Mouse (Mus musculus) ES-CJ7 (cell line): ENCODE data around the gene Psen1.

Source experiments
- DNase-seq: peaks from one replicate; pipeline ENCODE4 v3.0.0; 2011; ENCODE audit warnings: low read depth, low spot score

The Psen1 gene

DNA sequence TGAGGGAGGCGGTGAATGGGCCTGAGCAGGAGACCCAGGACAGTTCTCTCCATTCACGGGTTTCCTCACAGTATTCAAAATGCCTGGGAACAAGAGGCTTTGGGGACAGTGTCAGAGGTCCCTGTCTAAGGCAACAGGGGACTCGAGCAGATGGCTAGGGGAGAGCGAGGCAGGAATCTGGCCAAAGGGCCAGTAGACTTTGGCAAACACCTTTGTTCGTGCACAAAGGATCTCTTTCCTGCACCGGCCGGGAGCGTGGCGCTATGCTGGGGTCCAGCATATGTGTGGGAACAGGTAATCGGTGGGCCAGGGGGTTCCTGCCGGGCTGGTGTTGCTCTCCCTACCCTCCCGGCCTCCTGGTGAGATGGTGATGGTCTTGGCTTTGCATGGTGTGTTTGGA lies 87.7 kb downstream of the Psen1 start:
- no peak for DNase-seq

DNA sequence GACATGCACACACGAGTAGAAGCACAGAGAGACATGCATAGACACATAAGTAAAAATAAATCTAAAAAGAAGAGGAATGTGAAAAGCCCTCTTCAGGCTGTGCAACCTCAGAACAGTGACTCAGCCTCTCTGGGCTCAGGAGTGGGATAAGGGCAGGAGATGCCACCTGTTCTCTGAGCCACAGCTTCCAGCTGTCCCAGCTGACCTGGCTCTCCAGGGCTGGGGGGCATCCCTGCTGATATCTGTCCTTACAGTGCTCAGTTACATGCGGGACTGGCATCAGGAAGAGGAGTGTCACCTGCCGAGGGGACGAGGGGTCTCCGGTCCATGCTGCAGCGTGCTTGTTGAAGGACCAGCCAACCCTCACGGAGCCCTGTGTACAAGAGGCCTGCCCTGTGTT lies 88.8 kb downstream of the Psen1 start:
- DNase-seq: no peak

DNA sequence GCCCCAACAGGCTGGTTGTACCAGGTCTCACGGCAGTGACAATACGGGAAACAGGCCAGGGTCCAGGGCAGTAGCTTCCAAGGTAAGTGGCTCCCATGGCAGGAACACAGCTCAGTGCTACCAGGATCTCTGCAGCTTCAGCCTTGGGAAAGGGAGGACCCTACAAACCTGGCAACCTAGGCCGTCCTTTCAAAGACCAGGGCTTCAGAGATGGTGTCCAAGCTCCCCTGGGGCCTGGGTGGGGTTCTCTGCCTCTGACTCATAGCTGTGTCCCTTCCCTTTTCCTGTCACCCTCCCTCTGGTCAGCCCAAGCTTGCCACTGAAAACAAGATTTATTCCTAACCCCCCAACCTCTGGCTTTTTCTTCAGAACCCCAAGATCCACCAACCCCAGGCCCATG lies 92.2 kb downstream of the Psen1 start:
- DNase-seq: no peak

DNA sequence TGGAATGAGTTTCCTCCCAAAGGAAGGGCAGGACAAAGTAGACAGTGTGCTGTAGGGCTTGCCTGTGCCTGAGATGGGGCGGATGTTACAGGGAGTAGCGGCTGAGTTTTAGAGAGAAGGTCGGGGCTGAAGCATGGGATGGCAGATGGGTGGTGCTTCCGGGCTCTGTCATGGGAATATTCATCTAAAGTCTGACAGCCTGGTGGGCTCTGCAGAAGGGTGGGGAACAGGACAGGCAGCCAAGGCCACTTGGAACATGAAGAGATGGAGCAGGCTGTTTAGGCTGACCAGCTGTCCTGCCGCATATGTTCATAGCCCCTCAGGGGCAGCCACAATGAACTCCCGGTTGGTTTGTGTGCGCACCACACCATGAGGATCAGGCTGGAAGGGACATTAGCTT lies 93.3 kb downstream of the Psen1 start:
- DNase-seq: no peak

DNA sequence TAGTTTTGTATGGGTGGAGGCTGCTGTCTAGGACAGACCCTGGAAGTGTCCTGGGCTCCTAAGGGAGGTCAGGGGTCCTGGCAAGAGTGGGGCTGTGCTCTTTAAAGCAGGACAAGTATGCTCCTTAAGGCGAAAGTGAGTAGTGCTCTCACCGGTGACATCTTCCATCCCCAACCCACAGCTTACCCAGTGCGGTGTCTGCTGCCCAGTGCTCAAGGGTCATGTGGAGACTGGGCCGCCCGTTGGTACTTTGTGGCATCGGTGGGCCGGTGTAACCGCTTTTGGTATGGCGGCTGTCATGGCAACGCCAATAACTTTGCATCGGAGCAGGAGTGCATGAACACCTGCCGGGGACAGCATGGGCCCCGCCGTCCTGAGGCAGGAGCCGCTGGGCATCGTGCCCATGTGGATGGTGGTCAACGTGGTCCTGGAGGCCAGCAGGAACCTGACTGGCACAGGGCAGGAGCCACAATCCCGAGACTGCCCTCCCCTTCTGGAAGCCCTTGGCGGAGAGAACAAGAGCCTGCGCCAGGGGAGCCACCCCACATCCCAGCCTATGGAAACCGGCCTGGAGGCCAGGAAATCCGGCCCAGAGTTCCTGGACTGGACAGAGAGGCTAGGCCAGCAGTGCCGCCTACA lies 93.8 kb downstream of the Psen1 start:
- DNase-seq: no peak

DNA sequence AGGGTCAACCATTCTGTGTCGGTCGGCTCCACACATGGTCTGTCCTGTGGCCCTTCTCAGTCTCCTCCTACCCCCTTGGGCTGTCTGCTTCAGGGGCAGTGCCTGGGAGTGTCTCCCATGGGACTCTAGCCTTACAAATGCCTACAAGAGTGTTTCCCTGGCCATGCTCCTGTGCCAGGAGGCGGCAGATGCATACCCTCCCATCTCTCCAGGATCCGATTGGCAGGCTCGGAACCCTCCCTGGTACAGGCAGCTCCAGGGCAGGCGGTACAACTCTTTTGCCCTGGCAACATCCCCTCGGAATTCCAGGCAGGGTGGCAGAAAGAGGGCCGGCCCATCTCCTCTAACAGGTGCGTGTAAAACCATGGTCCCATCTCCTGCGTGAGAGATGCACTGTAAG lies 94.7 kb downstream of the Psen1 start:
- no peak for DNase-seq
